17 mouse cellular contexts compared by ENCODE assay signal in the genomic region with DNA sequence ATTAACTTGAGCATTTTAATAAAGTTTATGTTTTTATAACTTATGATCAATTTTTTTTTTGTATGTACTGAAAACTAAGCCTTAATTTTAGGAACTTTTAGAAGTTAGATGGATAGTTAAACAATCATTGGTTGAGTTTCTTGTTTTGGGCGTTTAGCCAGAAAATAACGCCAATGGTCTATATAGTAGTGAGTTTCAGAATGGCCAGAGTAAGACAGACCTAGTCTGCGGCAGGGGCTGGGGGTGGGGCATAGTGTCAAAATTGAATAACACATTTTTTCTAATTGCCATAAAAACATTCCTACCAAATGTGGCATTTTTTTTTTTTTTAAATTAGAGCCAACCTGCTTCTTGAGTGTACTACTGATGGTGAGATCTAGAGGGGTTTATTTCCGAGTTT. TPM values are rescaled to one million over a fixed set of nuclear protein-coding genes. Genes with fewer than 3 reads are reported as not detected.
DNase-seq lines count a peak whose midpoint lies in the region; ATAC-seq and TF ChIP-seq lines count a peak whose summit lies in the region.
"Had no signal": no experiment of that assay in that cellular context is flagged by ENCODE, and none has a peak within 500 bp of the region (broad histone marks: within the 10 kb centered on the region; RNA-seq: fewer than 3 reads in every experiment).

No protein-coding gene starts in this region.

- H3K4me3 ChIP-seq in gastrocnemius, adult 2 months = peak overlapping the region; percentile 89; the same call in 1 of the 2 replicates
- peak overlapping the region; percentile 98 for H3K4me3 ChIP-seq in megakaryocyte, embryonic 14.5 days (replicated peaks)
- peak overlapping the region; percentile 47; the same call in 1 of the 2 replicates for H3K4me3 ChIP-seq in cortical plate, adult 2 months (ENCODE audit: insufficient read depth, low read length)
- H3K4me3 ChIP-seq in intestine, postnatal 0 days (ENCODE audit: low read depth, low read length) = no peak overlapping the region

- H3K27ac ChIP-seq in gastrocnemius, adult 2 months = no peak overlapping the region
- H3K27ac ChIP-seq in cortical plate, adult 2 months (ENCODE audit: insufficient read depth, low read length) = no peak overlapping the region
- H3K27ac ChIP-seq in intestine, postnatal 0 days (ENCODE audit: low read depth, low read length) = no peak overlapping the region
- H3K27ac ChIP-seq: embryonic facial prominence, embryonic 13.5 days; limb, embryonic 15.5 days had no signal

- WGBS in intestine, postnatal 0 days = 83% methylated on average over 4 of the region's 4 CpGs

- DNase-seq in gastrocnemius, adult 2 months = no peak
- no peak for DNase-seq in gastrocnemius, adult 8-10 months (ENCODE audit: low spot score in 2 of 2)
- no peak for DNase-seq in adrenal gland, adult 2 months
- DNase-seq: adrenal gland, adult 8-10 months; heart, adult 18-20 months; lung, postnatal 14 days; right cerebral cortex, adult 18-20 months had no signal

- no peaks in the 10 kb centered on the region for H3K27me3 ChIP-seq in megakaryocyte, embryonic 14.5 days (replicated peaks)
- no peaks in the 10 kb centered on the region for H3K27me3 ChIP-seq in intestine, postnatal 0 days (replicated peaks; ENCODE audit: control insufficient read depth, insufficient read depth, low read length)
- H3K27me3 ChIP-seq: embryonic facial prominence, embryonic 13.5 days; forebrain, embryonic 15.5 days; limb, embryonic 15.5 days; midbrain, embryonic 12.5 days had no signal

- intact Hi-C loops in gastrocnemius, adult 2 months (cut with DNase I) = loop anchor here (10.0 kb wide), 1 partner anchor 271 kb away; no protein-coding TSS in a partner anchor

- H3K36me3 ChIP-seq in megakaryocyte, embryonic 14.5 days (replicated peaks; ENCODE audit: low read length) = peaks cover 26% of the 10 kb centered on the region
- H3K36me3 ChIP-seq in intestine, postnatal 0 days (ENCODE audit: control insufficient read depth, insufficient read depth) = peaks cover 15% of the 10 kb centered on the region; the same call in 1 of the 2 replicates

- TF ChIP-seq CTCF in gastrocnemius, adult 2 months (IDR thresholded peaks at IDR 0.05) = no peak
- TF ChIP-seq CTCF in cortical plate, adult 2 months (IDR thresholded peaks at IDR 0.05; ENCODE audit: extremely low read depth, insufficient read depth, low read length) = no peak
- TF ChIP-seq CTCF in intestine, postnatal 0 days (IDR thresholded peaks at IDR 0.05; ENCODE audit: low read depth) = no peak

- no peak for ATAC-seq in megakaryocyte, adult 5-6 weeks (ENCODE audit: poor library complexity, severe bottlenecking)
- ATAC-seq in intestine, postnatal 0 days = no peak

- H3K4me2 ChIP-seq in intestine, postnatal 0 days (replicated peaks; ENCODE audit: low read depth) = no peak overlapping the region

- TF ChIP-seq POLR2A in cortical plate, adult 2 months (IDR thresholded peaks at IDR 0.05; ENCODE audit: extremely low read depth, insufficient read depth, low read length) = no peak

- peaks cover 35% of the 10 kb centered on the region for H3K4me1 ChIP-seq in megakaryocyte, embryonic 14.5 days
- H3K4me1 ChIP-seq in cortical plate, adult 2 months (ENCODE audit: control insufficient read depth, insufficient read depth, low read length) = no peaks in the 10 kb centered on the region
- no peaks in the 10 kb centered on the region for H3K4me1 ChIP-seq in intestine, postnatal 0 days (replicated peaks; ENCODE audit: control insufficient read depth, insufficient read depth, low read length)

- H3K9me3 ChIP-seq in megakaryocyte, embryonic 14.5 days = no peaks in the 10 kb centered on the region
- no peaks in the 10 kb centered on the region for H3K9me3 ChIP-seq in intestine, postnatal 0 days (ENCODE audit: control insufficient read depth)
- H3K9me3 ChIP-seq: embryonic facial prominence, embryonic 13.5 days; forebrain, embryonic 15.5 days; limb, embryonic 15.5 days; midbrain, embryonic 12.5 days had no signal

- H3K9ac ChIP-seq in intestine, postnatal 0 days (ENCODE audit: low read depth, low read length) = no peak overlapping the region

RNA-seq across cellular contexts. Expression of gene Ghitm, which starts 1.0 kb away (rescaled TPM):
- total RNA-seq in gastrocnemius, adult 2 months (2021) = 100 to 1,000 TPM; 416 to 464 TPM
- 100 to 1,000 TPM; 395 to 493 (median 424) TPM for total RNA-seq in gastrocnemius, adult 8-10 months (2022)
- 12.5 and 20.9 TPM in 2 replicates for polyA plus RNA-seq in megakaryocyte, embryonic 14.5 days (2012; ENCODE audit: insufficient read depth, low replicate concordance)
- total RNA-seq in megakaryocyte, adult 5-6 weeks (2015) = 84.9 and 89.2 TPM in 2 replicates
- total RNA-seq in megakaryocyte, adult 5-6 weeks (2017) = 85.7 and 101 TPM in 2 replicates
- polyA plus RNA-seq in cortical plate, adult 2 months (2012; rRNA removed) = 305 and 312 TPM in 2 replicates
- total RNA-seq in adrenal gland, adult 2 months (2021) = 100 to 1,000 TPM; 752 to 904 TPM
- polyA plus RNA-seq in adrenal gland, adult 2 months (2012; rRNA removed) = 135 and 189 TPM in 2 replicates
- 278 and 283 TPM in 2 replicates for polyA plus RNA-seq in intestine, postnatal 0 days (2015; fragmentation: Nextera tagmentation; extraction: Ambion mirVana)

RNA-seq across cellular contexts. Expression of gene 2610528A11Rik, which starts 22.3 kb away (rescaled TPM):
- under 1 TPM; 0.48 to 0.92 TPM for total RNA-seq in gastrocnemius, adult 2 months (2021)
- 1 to 10 TPM in 1 of 4 experiments, under 1 TPM in 3; 0.54 to 1.1 (median 0.69) TPM for total RNA-seq in gastrocnemius, adult 8-10 months (2022)
- polyA plus RNA-seq in megakaryocyte, embryonic 14.5 days (2012; ENCODE audit: insufficient read depth, low replicate concordance) = 4.3 TPM in 1 of 2 replicates, not detected in the other
- 1.1 TPM in 1 of 2 replicates, not detected in the other for total RNA-seq in megakaryocyte, adult 5-6 weeks (2015)
- total RNA-seq in megakaryocyte, adult 5-6 weeks (2017) = 0.55 and 1.0 TPM in 2 replicates
- 0.91 and 1.0 TPM in 2 replicates for polyA plus RNA-seq in cortical plate, adult 2 months (2012; rRNA removed)
- total RNA-seq in adrenal gland, adult 2 months (2021) = 1 to 10 TPM in 1 of 2 experiments, under 1 TPM in 1; 0.55 to 1.9 TPM
- polyA plus RNA-seq in adrenal gland, adult 2 months (2012; rRNA removed) = 0.16 and 0.22 TPM in 2 replicates
- polyA plus RNA-seq in intestine, postnatal 0 days (2015; fragmentation: Nextera tagmentation; extraction: Ambion mirVana) = 10.5 and 45.5 TPM in 2 replicates
- total RNA-seq: layer of hippocampus, adult 18-20 months had no signal
- polyA plus RNA-seq: midbrain, embryonic 12.5 days had no signal

RNA-seq across cellular contexts. Expression of gene Cdhr1, which starts 38.0 kb away (rescaled TPM):
- total RNA-seq in gastrocnemius, adult 2 months (2021) = not detected
- total RNA-seq in gastrocnemius, adult 8-10 months (2022) = not detected
- polyA plus RNA-seq in megakaryocyte, embryonic 14.5 days (2012; ENCODE audit: insufficient read depth, low replicate concordance) = not detected in 2 replicates
- total RNA-seq in megakaryocyte, adult 5-6 weeks (2015) = not detected in 2 replicates
- 0.08 TPM in 1 of 2 replicates, not detected in the other for total RNA-seq in megakaryocyte, adult 5-6 weeks (2017)
- polyA plus RNA-seq in cortical plate, adult 2 months (2012; rRNA removed) = 1.6 and 1.8 TPM in 2 replicates
- not detected for total RNA-seq in adrenal gland, adult 2 months (2021)
- polyA plus RNA-seq in adrenal gland, adult 2 months (2012; rRNA removed) = 0.08 TPM in 1 of 2 replicates, not detected in the other
- 0.07 and 0.09 TPM in 2 replicates for polyA plus RNA-seq in intestine, postnatal 0 days (2015; fragmentation: Nextera tagmentation; extraction: Ambion mirVana)
- total RNA-seq: gastrocnemius, adult 18-20 months had no signal
